Mouse (Mus musculus) embryonic facial prominence, embryonic 14.5 days (tissue): ENCODE measurements around the gene Arfgap3. TPM values are rescaled to one million over a fixed set of nuclear protein-coding genes. Genes with fewer than 3 reads are reported as not detected.
"Not testable (repeated sequence)": the region's sequence is repeated elsewhere in the genome, so short reads cannot be mapped to it uniquely, and the experiment has no call there.

Source experiments
- ATAC-seq: fragments of 200-750 bp; cut with Nextera tagmentation; 2 replicates; pipeline ENCODE4 v1.8.0; 2017; ENCODE audit warnings: low read depth, moderate number of reproducible peaks, moderate TSS enrichment
- DNase-seq: peaks from one replicate; pipeline ENCODE4 v3.0.0-alpha.2; 2015; ENCODE audit warnings: low spot score
- H3K27ac ChIP-seq: fragments of 300-500 bp; sonication (generic); replicated peaks from 2 replicates; pipeline ENCODE4 v1.5.1; 2014; ENCODE audit warnings: low read depth, mild to moderate bottlenecking, low read length, moderate library complexity
- H3K27me3 ChIP-seq: fragments of 300-500 bp; sonication (generic); replicated peaks from 2 replicates; pipeline ENCODE4 v1.6.1; 2014; ENCODE audit warnings: low read length; ENCODE audit not compliant: control insufficient read depth, insufficient read depth
- H3K36me3 ChIP-seq: fragments of 300-500 bp; sonication (generic); 2 replicates; pipeline ENCODE4 v1.6.1; 2014; ENCODE audit warnings: low read length, mixed read lengths; ENCODE audit not compliant: control insufficient read depth, insufficient read depth
- H3K4me1 ChIP-seq: fragments of 300-500 bp; sonication (generic); 2 replicates; pipeline ENCODE4 v1.6.1; 2014; ENCODE audit warnings: antibody characterized with exemption, low read length; ENCODE audit not compliant: control insufficient read depth, insufficient read depth
- H3K4me2 ChIP-seq: fragments of 300-500 bp; sonication (generic); 2 replicates; pipeline ENCODE4 v1.6.1; 2014; ENCODE audit warnings: low read depth, mild to moderate bottlenecking, low read length, moderate library complexity, mixed read lengths
- H3K4me3 ChIP-seq: fragments of 300-500 bp; sonication (generic); 2 replicates; pipeline ENCODE4 v1.5.1; 2014; ENCODE audit warnings: low read depth, mild to moderate bottlenecking, low read length
- H3K9ac ChIP-seq: fragments of 300-500 bp; sonication (generic); 2 replicates; pipeline ENCODE4 v1.6.1; 2014; ENCODE audit warnings: low read depth, mild to moderate bottlenecking, low read length, moderate library complexity, mixed read lengths
- H3K9me3 ChIP-seq: fragments of 300-500 bp; sonication (generic); 2 replicates; pipeline ENCODE4 v1.6.1; 2016; ENCODE audit warnings: low read length; ENCODE audit not compliant: control insufficient read depth
- WGBS: fragments of 180-500 bp; shearing (Covaris S2); extraction: QIAGEN DNeasy Blood & Tissue Kit; methylation state at CpG from one replicate; pipeline ENCODE4 v1.1.7; 2014; 5-methylcytosine and 5-hydroxymethylcytosine counted together
- polyA plus RNA-seq: library from polyadenylated mRNA; unstranded; fragments of >200 nt; fragmentation: Nextera tagmentation; extraction: Ambion mirVana; gene quantifications from 2 replicates; pipeline ENCODE4 v1.2.1, GENCODE M21; 2014

Arfgap3 gene
- polyA plus RNA-seq, 1 experiment from 2014 or later = 63.3 TPM

GRCm38 (mm10) chr15:83337903-83338870 is 11.9 kb downstream of the Arfgap3 start:
- no peak overlapping the region for H3K4me3 ChIP-seq
- WGBS = 76% methylated on average over 8 of the region's 8 CpGs
- DNase-seq = no peak
- H3K9ac ChIP-seq = no peak overlapping the region
- ATAC-seq = no peak
- H3K36me3 ChIP-seq = peaks cover 72% of the 10 kb centered on the region
- H3K9me3 ChIP-seq = no peaks in the 10 kb centered on the region
- H3K27ac ChIP-seq = no peak overlapping the region
- H3K27me3 ChIP-seq = no peaks in the 10 kb centered on the region
- no peak overlapping the region for H3K4me2 ChIP-seq
- no peaks in the 10 kb centered on the region for H3K4me1 ChIP-seq

DNA sequence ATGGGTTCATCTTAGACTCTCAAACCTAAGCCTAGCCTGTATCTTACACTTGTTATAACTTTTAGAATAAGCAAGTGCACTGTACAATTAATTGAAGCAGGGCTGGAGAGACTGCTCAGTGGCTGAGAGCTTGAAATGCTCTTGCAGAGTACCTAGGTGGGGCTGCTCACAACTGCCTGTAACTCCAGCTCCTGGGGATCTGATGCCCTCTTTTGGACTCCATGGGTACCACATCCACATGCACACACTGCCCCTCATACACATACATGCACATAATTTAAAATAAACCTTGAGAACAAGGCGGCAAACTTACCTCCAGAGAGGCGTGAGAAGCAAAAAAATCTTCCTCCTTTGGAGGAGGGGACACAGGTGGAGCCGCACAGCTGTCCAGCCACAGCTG is 17.7 kb downstream of the Arfgap3 start:
- no peaks in the 10 kb centered on the region for H3K27me3 ChIP-seq
- WGBS = 85% methylated on average over 3 of the region's 3 CpGs
- H3K4me1 ChIP-seq = no peaks in the 10 kb centered on the region
- no peaks in the 10 kb centered on the region for H3K9me3 ChIP-seq
- H3K4me3 ChIP-seq = no peak overlapping the region
- H3K4me2 ChIP-seq = no peak overlapping the region
- 0 out of 2 replicates have a peak, but pooled peaks have one; percentile 33 for ATAC-seq
- peaks cover 91% of the 10 kb centered on the region for H3K36me3 ChIP-seq
- no peak overlapping the region for H3K9ac ChIP-seq
- no peak for DNase-seq
- H3K27ac ChIP-seq = no peak overlapping the region

DNA sequence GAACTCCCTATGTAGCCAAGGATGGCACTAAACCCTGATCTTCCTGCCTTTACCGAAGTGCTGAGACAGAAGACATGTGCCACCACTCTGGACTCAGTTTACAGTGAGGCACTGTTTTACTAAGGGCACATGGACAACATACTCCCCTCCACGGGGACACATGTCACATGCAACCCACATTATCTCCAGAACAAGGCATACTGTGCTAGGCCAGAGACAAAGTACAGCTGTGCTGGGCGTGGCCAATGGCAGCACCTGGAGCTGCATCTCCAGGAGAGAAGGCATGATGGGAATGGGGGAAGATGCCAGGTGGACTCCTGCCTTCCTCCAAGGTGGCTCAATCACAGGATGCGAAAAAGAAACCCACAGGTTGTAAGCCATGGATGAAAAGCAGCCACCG is 21.1 kb downstream of the Arfgap3 start:
- Histone ChIP-seq H3K9ac (no peak overlapping the region), H3K4me1 (no peaks in the 10 kb centered on the region), H3K36me3 (peaks cover 91% of the 10 kb centered on the region), H3K4me2 (no peak overlapping the region), H3K27me3 (no peaks in the 10 kb centered on the region), H3K9me3 (no peaks in the 10 kb centered on the region), H3K27ac (no peak overlapping the region), H3K4me3 (no peak overlapping the region)
- DNase-seq (no peak), ATAC-seq (no peak)
- 86% methylated on average over 5 of the region's 5 CpGs for WGBS

GRCm38 (mm10) chr15:83323071-83323470 is 27.0 kb downstream of the Arfgap3 start:
- H3K9me3 ChIP-seq = no peaks in the 10 kb centered on the region
- peaks cover 81% of the 10 kb centered on the region for H3K36me3 ChIP-seq
- no peak overlapping the region for H3K9ac ChIP-seq
- H3K4me3 ChIP-seq = no peak overlapping the region
- no peak overlapping the region for H3K4me2 ChIP-seq
- H3K4me1 ChIP-seq = no peaks in the 10 kb centered on the region
- no peak overlapping the region for H3K27ac ChIP-seq
- DNase-seq (no peak), ATAC-seq (no peak)
- 62% methylated on average over 2 of the region's 2 CpGs for WGBS
- H3K27me3 ChIP-seq = no peaks in the 10 kb centered on the region

- Histone ChIP-seq H3K36me3 (peaks cover 76% of the 10 kb centered on the region), H3K4me1 (no peaks in the 10 kb centered on the region)
Observed at GRCm38 (mm10) chr15:83314914-83315313, 35.1 kb downstream of the Arfgap3 start.

DNA sequence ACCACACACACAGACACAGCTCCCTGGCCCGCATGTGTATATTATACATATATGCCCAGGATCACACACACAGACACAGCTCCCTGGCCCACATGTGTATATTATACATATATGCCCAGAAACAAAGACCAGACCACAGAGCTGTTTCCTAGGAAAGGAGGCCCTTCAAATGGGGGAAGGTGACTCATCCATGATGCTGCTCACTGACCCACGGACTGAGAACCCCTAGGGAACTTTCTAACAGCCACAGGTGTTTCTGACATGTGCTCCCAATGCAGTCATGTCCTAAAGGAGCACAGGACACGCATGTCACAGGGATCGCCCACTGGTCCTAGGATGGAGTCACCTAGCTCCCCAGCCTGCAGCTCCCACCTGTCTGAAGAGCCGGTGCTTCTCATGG is 40.2 kb downstream of the Arfgap3 start:
- Histone ChIP-seq H3K27ac (no peak overlapping the region), H3K36me3 (peaks cover 84% of the 10 kb centered on the region)

More at GRCm38 (mm10) chr15:83314914-83315313, 35.1 kb downstream of the Arfgap3 start:
- H3K4me3 ChIP-seq = no peak overlapping the region
- WGBS = 76% methylated on average over 1 of the region's 1 CpGs
- H3K4me2 ChIP-seq = no peak overlapping the region
- no peak overlapping the region for H3K27ac ChIP-seq
- no peak for ATAC-seq
- H3K27me3 ChIP-seq = no peaks in the 10 kb centered on the region
- H3K9ac ChIP-seq = no peak overlapping the region
- DNase-seq = no peak
- H3K9me3 ChIP-seq = no peaks in the 10 kb centered on the region

DNA sequence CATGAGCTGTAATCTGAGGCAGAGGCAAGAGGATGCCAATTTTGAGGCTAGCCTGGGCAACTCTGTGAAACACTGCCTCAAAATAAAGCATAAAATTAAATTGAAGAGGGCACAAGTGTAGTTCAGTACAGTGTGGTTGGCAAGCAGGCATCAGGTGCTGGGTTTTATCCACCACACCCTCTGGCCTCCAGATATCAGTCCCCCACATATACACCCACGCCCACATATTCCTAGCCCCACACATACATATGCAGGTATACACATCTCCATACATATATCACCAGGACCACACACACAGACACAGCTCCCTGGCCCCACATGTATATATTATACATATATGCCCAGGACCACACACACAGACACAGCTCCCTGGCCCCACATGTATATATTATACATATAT is 41.3 kb downstream of the Arfgap3 start:
- peaks cover 78% of the 10 kb centered on the region for H3K36me3 ChIP-seq
- not testable (repeated sequence) for H3K27ac ChIP-seq
- 85% methylated on average over 1 of the region's 1 CpGs for WGBS

More for the DNA sequence above, 40.2 kb downstream of the Arfgap3 start:
- Histone ChIP-seq H3K27me3 (no peaks in the 10 kb centered on the region), H3K4me1 (no peaks in the 10 kb centered on the region), H3K4me2 (no peak overlapping the region), H3K9ac (no peak overlapping the region), H3K4me3 (no peak overlapping the region), H3K9me3 (no peaks in the 10 kb centered on the region)
- ATAC-seq (no peak), DNase-seq (no peak)
- 88% methylated on average over 5 of the region's 5 CpGs for WGBS

GRCm38 (mm10) chr15:83306181-83306580 is 43.9 kb downstream of the Arfgap3 start:
- H3K9me3 ChIP-seq = no peaks in the 10 kb centered on the region
- H3K27me3 ChIP-seq = no peaks in the 10 kb centered on the region
- H3K4me2 ChIP-seq = no peak overlapping the region
- ATAC-seq = no peak
- H3K27ac ChIP-seq = no peak overlapping the region; the same call in 1 of the 2 replicates
- no peak for DNase-seq
- H3K4me3 ChIP-seq = no peak overlapping the region
- H3K9ac ChIP-seq = no peak overlapping the region
- H3K36me3 ChIP-seq = peaks cover 69% of the 10 kb centered on the region
- 81% methylated on average over 12 of the region's 12 CpGs for WGBS
- H3K4me1 ChIP-seq = no peaks in the 10 kb centered on the region

More for the DNA sequence above, 41.3 kb downstream of the Arfgap3 start:
- H3K4me3 ChIP-seq, H3K27me3 ChIP-seq, ATAC-seq, H3K4me2 ChIP-seq, H3K9ac ChIP-seq, DNase-seq, H3K9me3 ChIP-seq, H3K4me1 ChIP-seq: not testable (repeated sequence)
